Mouse (Mus musculus): ENCODE data around the gene Pknox1.
"Not testable (repeated sequence)": the region's sequence is repeated elsewhere in the genome, so short reads cannot be mapped to it uniquely, and the experiment has no call there.

Pknox1 gene

GRCm38 (mm10) chr17:31564015-31564857, at the start of gene Pknox1:
TSS of gene Pknox1 (plus strand) at chr17:31564734.
- DNase-seq (ENCODE audit: low read depth, low spot score), result peak; percentile 99

- DNase-seq (ENCODE audit: low read depth, low spot score), result no peak
These were observed 45.1 kb upstream of the Pknox1 start for GRCm38 (mm10) chr17:31519344-31519945.

- DNase-seq (ENCODE audit: low read depth, low spot score), result peak; percentile 96
These were observed 44.3 kb upstream of the Pknox1 start, which contains the start of the genes Wdr4 and Ndufv3 for GRCm38 (mm10) chr17:31519946-31520838. TSS of gene Wdr4 (minus strand) at chr17:31519980. TSS of gene Ndufv3 (plus strand) at chr17:31520115.

GRCm38 (mm10) chr17:31520895-31521294, 43.6 kb upstream of the Pknox1 start:
- no peak for DNase-seq (ENCODE audit: low read depth, low spot score)

GRCm38 (mm10) chr17:31521948-31522347, 42.6 kb upstream of the Pknox1 start:
- DNase-seq (ENCODE audit: low read depth, low spot score), result no peak

- DNase-seq (ENCODE audit: low read depth, low spot score), result no peak
These were observed 39.4 kb upstream of the Pknox1 start for GRCm38 (mm10) chr17:31525114-31525513.

- DNase-seq (ENCODE audit: low read depth, low spot score), result no peak
These were observed 38.7 kb upstream of the Pknox1 start for GRCm38 (mm10) chr17:31525816-31526215.

GRCm38 (mm10) chr17:31529314-31529713, 35.2 kb upstream of the Pknox1 start:
- DNase-seq (ENCODE audit: low read depth, low spot score), result no peak

- DNase-seq (ENCODE audit: low read depth, low spot score), result no peak
These were observed 32.9 kb upstream of the Pknox1 start for GRCm38 (mm10) chr17:31531441-31532158.

- not testable (repeated sequence) for DNase-seq (ENCODE audit: low read depth, low spot score)
These were observed 32.2 kb upstream of the Pknox1 start for GRCm38 (mm10) chr17:31532331-31532730.

GRCm38 (mm10) chr17:31535358-31535757, 29.2 kb upstream of the Pknox1 start:
- no peak for DNase-seq (ENCODE audit: low read depth, low spot score)

GRCm38 (mm10) chr17:31535871-31536629, 28.5 kb upstream of the Pknox1 start:
- peak; percentile 75 for DNase-seq (ENCODE audit: low read depth, low spot score)

- no peak for DNase-seq (ENCODE audit: low read depth, low spot score)
These were observed 24.4 kb upstream of the Pknox1 start for GRCm38 (mm10) chr17:31540101-31540500.

- DNase-seq (ENCODE audit: low read depth, low spot score), result no peak
These were observed 23.6 kb upstream of the Pknox1 start for GRCm38 (mm10) chr17:31540809-31541459.

GRCm38 (mm10) chr17:31541460-31541831, 23.1 kb upstream of the Pknox1 start:
- peak; percentile 28 for DNase-seq (ENCODE audit: low read depth, low spot score)

GRCm38 (mm10) chr17:31543574-31543973, 21.0 kb upstream of the Pknox1 start:
- no peak for DNase-seq (ENCODE audit: low read depth, low spot score)

GRCm38 (mm10) chr17:31546444-31547196, 17.9 kb upstream of the Pknox1 start:
- DNase-seq (ENCODE audit: low read depth, low spot score), result no peak

- no peak for DNase-seq (ENCODE audit: low read depth, low spot score)
These were observed 16.6 kb upstream of the Pknox1 start for GRCm38 (mm10) chr17:31547974-31548373.

GRCm38 (mm10) chr17:31549389-31549788, 15.1 kb upstream of the Pknox1 start:
- no peak for DNase-seq (ENCODE audit: low read depth, low spot score)
